Mouse (Mus musculus) ZHBTc4 (cell line): ENCODE data around the gene Naaa.

ENCODE experiments used
- DNase-seq: peaks from one replicate; pipeline ENCODE4 v3.0.0-alpha.2; 2011; ENCODE audit warnings: low read depth, low spot score

Gene Naaa

DNA sequence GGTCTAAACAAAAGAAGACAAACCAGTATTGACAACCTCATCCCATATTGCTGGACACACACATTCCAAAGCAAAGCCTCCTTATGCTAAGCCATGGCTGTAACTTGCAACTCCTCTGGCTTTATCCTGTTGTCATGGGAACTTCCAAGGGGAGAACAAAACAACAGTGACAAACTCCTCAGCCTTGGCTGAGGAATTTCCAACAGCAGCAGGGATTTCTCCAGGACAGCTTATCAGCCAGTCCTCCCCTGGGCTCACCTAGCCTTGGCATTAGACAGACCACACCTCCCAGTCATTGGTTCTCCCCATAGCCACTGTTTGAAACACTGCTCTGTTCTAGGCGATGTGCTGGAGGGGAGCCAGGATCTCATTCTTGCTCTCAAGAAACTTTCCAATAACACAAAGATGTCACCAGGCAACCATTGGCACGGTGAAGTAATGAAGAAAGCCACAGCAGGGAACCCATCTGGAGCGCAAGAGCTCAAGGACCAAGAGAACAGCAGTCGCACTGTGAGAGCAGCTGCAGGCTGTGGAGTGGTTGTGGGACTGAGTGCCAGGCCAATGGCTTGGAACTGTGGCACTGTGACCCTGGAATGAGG lies 14.1 kb downstream of the Naaa start:
- peak; percentile 32 for DNase-seq

DNA sequence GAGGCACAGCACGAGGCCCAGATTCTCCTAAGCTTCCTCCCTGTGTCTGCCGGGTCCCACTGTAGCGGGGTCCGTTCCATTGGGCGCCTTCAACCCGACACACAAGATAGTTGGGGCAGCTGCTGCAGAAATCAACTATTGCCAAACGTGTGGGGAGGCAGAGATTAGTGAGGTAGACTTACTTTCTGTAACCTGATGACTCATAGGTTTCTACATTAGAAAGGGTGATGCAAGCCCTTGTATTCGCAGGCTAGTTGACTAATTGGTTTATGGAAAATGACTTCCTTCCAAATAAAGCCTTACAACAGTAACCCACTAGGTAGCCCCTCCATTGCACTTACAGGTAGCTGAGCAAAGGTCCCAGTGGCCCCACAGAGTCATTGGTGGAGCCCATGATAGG lies 15.3 kb downstream of the Naaa start:
- DNase-seq = no peak

DNA sequence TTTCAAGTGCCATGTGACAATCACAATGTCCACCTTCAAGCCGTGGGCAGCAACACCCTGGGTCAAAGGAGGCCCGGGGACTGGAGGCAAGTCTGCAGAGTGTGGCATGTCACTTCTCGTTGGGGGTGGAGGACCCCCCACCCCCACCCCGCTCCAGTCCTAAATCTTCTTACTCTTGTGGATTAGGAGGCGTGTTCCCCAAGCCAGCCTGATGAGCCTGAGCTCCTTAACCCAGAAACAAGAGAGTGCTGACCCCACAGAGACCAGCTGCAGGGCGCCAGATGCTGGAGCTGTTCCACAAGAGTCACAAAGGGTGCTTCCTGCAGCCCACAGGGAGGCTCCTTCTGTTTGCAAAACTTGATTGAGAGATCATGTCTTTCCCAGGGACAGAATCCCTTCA lies 21.8 kb downstream of the Naaa start, which contains the start of gene Ppef2:
TSS of gene Ppef2 (minus strand) at position 61 of the 400 bp plus-strand sequence.
- DNase-seq = no peak

DNA sequence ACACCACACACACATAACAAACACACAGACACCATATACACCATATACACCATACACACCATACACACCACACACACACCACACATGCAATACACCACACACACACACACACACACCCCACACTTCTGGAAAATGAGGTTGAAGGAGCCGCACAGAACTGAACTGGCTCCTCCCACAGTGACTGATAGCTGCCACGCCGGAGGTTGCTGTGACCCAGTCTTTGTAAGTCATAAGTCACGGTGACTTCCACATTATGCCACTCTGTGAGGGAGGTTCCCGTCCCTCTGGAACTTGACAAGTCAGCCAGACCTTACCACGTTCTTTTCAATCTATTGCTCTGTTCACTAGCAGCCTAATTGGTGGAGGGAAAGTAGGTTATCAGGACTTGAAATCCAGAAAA lies 23.5 kb downstream of the Naaa start:
- DNase-seq = no peak

DNA sequence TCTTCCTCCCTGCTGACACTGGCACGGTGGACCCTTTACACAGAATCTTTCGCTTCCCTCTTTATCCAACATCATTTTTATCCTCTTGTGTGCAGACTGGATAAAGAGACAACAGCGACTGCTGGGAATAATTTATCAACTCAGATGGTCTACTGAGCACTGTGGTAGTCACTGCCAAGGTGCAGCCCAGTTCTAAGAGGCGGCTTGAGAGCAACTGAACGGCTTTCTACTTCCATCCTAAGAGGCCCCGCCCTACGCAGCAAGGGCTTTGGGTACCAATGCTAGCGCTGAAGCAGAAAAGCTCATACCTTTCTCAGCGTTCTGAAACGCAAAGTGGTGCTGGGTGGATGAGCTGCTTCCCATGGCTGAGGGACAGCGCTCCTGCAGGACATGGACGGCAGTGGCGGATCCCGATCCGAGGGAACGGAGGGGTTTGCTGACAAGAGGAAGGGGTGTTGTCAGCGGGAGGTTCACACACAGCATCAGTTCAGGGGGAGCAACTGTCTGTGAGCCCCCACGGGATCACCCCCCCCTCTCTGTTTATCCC lies 25.1 kb downstream of the Naaa start:
- peak; percentile 63 for DNase-seq

DNA sequence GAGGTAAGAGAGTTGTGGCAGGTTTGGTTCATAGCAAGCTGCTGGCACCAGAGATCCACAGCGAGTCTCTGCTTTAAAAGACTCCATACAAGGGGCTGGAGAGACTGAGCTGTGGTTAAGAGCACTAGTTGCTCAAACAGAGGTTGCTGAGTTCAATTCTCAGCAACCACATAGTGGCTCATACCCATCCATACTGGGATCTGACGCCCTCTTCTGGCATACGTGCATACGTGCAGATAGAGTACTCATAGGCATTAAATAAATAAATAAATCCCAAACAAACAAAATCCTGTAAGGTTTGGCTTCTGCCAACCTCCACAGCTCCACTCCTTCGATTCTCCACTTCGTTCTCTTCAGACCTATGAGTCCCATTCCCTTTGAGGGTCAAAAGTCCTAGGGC lies 25.9 kb downstream of the Naaa start:
- DNase-seq = peak; percentile 58

DNA sequence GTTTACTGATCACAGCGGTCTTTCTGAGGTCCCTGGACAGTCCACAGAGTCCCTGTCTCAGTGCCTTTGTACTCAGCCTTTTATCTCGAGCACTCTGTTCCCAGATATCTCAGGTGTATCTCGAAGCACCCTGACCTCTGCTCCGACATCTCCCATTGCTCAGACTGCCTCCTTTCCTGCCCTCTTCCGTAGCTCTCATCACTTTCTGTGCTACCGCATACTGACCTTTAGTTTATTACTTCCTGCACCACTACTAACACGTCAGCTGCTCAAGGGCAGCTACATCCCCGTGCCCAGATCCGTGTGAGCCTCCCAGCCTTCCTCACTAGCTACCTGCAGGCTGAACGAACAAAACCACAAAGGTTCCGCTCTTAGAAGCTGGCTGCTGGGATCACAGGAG lies 29.4 kb downstream of the Naaa start:
- no peak for DNase-seq

DNA sequence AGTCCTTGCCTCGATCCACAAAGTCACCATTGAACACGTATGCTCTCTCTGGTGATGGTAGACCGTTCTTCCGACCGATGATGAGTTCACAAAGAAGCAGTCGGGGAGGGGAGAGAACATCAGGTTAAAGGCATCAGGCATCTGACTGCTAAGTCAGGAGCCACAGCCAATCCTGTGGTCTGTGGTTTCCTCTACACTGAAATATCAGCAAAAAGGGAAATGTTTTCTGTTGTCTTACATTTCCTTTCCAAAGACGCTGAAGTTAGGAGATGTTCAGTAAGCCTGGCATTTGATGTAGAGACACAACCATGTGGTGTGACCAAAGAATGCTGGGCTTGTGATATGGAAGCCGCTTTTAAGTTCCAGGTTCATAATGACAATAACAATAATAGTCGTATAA lies 32.5 kb downstream of the Naaa start:
- no peak for DNase-seq

DNA sequence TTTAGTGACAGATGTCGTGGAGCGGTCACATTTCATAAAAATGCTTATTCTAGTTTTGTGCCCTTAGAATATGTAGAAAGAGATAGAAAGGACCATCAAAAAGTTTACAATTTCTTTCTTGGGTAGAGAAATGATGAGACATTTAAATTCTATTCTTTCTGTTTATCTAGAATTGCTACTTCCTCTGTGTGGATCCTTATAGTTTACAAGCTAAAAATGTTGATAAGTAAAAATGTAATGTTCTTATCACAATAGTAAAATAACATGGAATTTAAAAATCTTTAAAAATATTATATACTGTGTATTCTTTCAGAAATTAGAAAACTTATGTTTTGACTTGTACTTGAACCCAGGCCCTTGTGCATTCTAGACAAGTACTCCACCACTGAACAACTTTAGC lies 33.1 kb downstream of the Naaa start:
- no peak for DNase-seq

DNA sequence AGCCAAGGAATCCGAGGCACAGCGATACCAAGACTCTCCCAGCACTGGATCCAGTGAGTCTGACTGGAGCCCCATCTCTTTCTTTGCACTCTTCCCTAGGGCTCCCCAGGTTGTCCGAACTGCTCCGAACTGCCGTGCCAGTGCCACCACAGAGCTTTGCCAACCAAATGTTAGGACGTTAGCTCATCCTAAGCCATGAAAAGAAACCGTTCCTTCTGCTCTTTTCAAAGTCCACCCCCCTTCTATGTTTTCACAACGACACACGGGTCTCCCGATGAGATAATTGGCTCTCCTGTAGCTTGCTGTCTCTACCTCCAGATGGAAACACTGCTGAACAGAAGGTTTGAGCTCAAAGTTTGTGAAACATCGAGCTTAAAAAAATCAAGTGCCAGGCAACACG lies 37.2 kb downstream of the Naaa start:
- DNase-seq = no peak

DNA sequence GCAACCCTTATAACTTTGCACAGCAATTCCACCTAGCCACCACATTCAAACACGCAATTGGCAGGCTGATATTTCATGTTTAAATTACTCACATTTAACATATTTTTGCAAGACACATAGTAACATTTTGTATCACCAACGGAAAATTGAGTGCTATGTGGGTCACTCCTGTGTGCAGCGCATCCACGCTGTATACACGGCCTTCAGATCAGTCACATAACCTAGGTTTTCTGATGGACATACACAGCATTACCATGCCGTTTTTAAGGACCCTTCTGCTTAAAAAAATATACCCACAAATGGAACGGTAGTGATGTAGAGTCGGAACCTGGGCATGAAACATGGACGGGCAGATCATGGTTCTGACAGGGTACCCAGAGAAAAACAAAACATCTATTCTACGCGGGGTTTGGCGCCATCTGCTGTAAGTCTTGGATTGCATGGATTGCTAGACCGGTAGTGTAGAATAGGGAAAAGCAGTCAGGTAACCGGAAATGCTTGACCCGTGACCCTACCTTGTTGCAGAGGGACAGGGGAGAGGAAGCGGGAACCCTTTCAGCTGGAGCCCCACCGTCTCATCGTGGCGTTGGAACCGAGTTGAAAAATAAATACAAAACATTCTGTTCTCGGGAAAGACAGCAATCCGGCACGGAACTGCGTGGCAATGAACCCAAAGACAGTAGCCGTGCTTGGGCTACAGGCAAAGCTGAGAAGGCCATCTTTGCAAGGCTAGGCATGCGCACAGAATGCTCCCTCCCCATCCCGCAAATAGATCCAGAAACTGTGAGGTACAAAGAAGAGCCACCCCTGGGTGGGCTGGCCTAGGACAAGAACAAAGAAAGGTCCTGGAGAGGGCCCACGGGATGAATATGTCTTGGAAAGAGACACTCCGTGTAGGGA lies 38.4 kb downstream of the Naaa start:
- DNase-seq = peak; percentile 85

DNA sequence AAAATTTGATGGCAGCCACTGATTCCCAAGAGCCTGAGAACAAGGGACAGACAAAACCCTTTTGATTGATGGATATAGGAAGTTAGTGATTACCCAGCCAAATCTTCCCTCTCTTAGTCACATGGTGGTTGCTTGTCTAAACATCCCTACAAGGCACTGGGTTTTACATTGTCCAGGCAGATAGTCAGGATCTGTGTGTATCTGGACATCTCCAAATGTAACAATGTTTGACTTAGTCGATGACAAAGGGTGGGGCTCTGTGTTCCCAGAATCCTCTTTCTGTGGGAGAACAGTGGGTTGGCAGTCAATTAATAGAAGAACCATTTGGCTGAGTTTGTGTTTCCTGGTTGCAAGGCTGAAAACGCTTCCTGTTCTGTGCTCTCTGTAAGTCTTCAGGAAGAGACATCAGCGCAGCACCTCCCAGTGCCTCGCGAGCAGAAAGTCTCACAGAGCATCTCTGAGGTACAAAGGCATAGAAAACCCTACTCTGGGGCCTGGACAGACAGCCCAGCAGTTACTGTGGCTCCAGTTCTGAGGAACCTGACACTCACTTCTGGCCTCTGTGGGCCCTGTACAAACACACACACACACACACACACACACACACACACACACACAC lies 42.9 kb downstream of the Naaa start:
- DNase-seq = peak; percentile 19

DNA sequence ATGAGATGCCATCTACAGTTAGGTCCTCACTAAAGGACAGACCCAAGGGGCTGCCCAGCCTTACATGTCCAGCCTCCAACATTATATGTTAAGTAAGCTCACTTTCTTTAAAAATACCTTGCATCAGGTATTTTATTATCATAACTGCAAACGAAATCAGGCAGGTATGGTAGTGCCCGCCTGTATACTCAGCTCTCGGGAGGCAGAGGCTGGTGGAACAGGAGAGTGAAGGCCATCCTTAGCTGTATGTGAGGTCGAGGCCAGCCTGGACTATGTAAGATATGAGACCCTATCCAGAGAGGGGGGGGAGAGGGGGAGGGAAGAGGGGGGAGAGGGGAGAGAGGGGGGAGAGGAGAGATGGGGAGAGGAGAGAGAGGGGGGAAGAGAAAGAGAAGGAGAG lies 44.6 kb downstream of the Naaa start:
- no peak for DNase-seq

DNA sequence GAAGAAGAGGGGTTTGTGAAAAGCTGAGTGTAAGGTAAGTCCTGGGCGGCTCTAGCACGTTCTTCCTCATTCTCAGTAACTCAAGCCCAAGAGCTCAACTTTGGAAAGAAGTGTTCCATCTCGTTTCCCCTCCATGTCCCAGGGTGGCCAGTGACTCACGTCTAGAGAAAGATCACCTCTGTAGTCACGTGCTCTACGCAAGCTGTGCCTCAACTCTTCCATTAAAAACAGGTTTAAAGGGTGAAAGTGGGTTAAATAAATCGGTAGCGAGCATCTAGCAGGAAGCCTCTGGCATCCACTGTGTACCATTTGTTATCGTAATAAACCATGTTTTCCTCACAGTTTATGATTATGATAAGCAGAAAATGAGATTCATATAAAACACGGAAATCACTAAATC lies 46.1 kb downstream of the Naaa start:
- no peak for DNase-seq

DNA sequence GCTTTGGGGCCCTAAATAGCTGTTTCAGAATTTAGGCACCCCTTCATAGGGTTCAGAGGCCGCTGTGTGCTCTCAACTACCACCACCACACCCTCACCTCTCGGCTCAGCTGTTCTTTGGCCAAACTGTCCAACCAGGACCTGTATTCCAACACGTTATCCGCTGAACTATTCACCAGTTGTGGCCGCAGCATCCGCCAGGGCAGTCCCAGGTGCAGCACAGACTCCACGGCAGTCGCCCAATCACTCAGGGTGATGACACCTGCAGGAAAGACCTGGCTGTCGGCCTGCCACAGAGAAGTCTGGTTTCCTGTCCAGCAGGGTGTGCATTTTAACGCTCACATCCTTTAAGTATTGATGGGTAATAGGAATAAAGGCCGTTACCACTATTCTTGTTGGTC lies 47.7 kb downstream of the Naaa start:
- peak; percentile 35 for DNase-seq

DNA sequence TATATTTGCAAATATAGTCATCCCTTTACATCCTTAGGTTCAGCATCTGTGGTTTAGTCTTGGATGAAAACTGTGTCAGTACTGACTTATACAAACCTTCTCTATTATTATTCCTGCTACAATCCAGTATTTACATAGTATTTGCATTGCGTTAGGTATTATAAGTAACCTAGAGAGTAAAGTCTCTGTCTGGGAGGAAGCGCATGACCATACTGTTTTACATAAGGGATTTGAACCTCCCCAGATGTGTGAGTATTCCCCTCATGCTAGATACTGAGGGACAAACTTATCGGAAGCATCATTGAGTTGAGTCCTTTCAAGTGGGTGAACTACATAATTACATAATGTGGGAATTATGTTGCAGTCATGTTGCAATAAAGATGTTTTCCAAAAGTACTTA lies 48.5 kb downstream of the Naaa start:
- no peak for DNase-seq

DNA sequence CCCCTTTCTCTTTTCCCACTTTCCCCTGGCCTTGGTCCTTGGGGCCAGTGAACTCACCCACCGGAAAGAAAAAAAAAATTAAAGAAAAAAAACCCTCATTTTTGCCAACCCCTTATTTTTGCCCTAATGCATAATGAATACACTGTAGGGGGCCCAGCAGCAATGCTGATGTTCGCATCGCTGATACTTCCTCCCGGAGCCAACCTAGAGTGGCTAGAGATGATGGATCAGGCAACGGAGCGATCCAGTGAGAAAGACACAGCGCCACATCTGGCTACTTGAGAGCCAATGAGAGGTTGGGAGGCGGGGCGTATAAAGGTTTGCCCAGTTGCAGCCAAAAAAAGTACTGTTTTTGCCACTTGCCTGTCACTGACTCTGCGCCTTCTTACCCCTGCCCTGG lies 49.2 kb downstream of the Naaa start:
- DNase-seq = peak; percentile 68

DNA sequence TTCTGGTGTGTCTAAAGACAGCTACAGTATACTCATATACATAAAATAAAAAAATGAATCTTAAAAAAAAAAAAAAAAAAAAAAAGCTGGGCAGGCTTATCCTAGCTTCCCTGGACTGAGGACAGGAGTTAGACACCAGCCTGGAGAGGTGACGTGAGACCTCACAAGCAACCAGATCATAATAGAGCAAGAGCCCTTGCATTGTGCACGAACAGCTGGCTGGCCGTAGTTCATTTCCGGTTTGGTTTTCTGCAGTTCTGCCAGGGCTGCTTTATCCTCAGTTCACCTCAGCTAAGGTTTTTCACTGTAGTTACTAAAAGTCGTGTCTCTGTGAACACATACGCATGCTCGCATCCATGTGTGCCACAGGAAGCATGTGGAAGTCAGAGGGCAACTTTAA lies 50.2 kb downstream of the Naaa start:
- no peak for DNase-seq

DNA sequence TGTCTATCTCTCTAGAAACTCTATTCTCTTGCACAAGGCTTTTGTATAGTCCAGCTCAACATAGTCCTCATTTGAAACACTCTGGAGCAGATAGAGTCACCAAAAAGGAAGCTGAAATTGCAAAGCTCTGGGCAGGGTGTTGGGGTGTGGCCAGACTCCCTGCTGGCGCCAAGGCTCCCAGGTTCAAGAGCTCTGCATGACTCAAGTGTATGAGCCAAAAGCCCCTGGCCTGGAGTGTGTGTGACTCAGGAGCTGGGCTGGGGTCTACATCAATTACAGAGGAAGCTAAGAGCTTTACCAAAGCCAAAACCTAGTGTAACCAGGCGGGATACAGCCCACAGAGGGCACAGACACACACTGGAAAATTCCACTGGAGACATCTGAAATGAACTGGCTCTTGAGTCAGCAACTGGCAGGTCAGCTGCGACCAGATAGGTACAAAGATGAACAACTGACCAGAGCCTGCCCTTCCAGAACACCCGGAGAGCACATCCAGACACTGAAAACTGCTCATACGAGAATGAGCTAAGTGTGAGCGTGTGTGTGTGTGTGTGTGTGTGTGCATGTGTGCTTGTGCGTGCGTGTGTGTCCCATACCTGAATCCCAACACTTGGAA lies 57.6 kb downstream of the Naaa start:
- DNase-seq = no peak

DNA sequence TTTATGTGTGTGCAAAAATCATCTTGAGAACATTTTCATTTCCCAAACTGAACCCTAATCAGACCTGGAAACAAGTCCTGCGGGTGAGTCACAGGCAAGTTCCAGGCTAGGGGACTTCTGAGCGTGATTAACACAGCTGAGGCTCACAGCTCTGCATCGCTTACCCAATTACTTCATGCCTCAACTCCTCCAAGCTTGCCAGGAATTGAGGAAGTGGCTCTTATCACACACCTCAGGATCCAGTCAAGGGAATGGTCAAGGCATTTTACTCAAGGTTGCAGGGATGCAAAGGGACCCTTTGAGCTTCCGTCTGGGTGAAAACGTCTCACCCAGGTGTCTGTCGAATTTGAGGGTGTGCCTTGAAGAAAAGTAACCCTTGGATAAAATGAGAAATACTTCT lies 58.1 kb downstream of the Naaa start:
- DNase-seq = no peak

DNA sequence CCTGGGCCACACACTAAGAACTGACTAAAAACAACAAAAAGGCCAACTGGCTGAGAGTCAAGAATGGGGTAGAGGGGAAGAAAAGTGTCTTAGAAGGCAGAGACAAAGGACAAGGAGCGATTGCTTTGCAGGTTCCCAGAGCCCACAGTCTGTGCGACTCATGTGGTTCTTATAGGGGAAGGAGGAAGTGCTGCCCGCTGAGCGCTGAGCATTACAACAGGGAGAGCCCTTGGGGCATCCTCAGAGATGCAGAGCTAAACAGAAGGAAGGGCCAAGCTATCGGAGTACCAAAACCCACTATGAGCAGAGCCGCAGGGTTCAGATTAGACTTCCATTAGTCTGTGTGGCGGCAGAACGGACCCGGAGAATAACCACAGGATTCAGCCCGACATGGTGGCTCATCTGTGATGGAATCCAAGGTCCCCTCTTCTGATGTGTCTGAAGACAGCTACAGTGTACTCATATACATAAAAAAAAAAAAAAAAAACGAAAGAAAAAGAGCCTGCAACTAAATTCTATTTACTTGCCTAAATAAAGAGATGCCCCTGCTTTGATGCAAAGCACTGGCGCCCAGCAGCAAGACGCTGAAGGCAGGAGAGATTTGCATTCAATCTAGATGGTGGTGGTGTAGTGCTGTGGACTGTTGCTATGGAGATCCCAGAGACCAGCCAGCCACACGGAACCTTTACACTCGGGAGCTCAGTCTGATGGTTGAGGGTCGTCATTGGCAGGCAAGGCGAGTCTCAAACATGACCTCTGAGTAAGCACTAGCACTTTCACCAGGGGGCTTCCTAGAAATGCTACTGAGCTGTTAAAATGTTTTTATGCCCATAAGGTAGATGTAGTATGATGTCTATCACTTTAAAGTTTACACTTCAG lies 58.8 kb downstream of the Naaa start:
- peak; percentile 62 for DNase-seq
